Mouse (Mus musculus) MEL (cell line): ENCODE results near the gene Procr.

Experiments used
- CTCF ChIP-seq, 3 experiments: IDR thresholded peaks in 2 of 3; conservative IDR thresholded peaks in 1 of 3; 2 replicates each; pipeline ENCODE4 v1.5.1; 2011 to 2012; ENCODE audit warnings: low read length in 3 of 3, low read depth in 2 of 3, mild to moderate bottlenecking in 2 of 3, improper control_type of control experiment in 1 of 3, inconsistent platforms in 1 of 3, mixed read lengths in 1 of 3, moderate library complexity in 1 of 3; ENCODE audit not compliant: control insufficient read depth in 1 of 3, insufficient read depth in 1 of 3, poor library complexity in 1 of 3, severe bottlenecking in 1 of 3
- E2F4 ChIP-seq: IDR thresholded peaks from 2 replicates; pipeline ENCODE4 v1.6.1; 2011; ENCODE audit warnings: low read depth, low read length, improper control_type of control experiment, borderline replicate concordance
- ELF1 ChIP-seq: IDR thresholded peaks from 2 replicates; pipeline ENCODE4 v1.6.1; 2014; ENCODE audit warnings: low read depth, mild to moderate bottlenecking, inconsistent platforms, low read length, improper control_type of control experiment, moderate library complexity
- GABPA ChIP-seq: IDR thresholded peaks from 2 replicates; pipeline ENCODE4 v1.6.1; 2012; ENCODE audit warnings: low read depth, mild to moderate bottlenecking, inconsistent platforms, low read length, improper control_type of control experiment, moderate library complexity
- POLR2A ChIP-seq, 2 experiments: IDR thresholded peaks; 2 replicates each; pipeline ENCODE4 v1.6.1; 2011 to 2012; ENCODE audit warnings: low read length in 2 of 2, mild to moderate bottlenecking in 2 of 2, control low read depth in 1 of 2, improper control_type of control experiment in 1 of 2, low read depth in 1 of 2, moderate library complexity in 1 of 2; ENCODE audit not compliant: control insufficient read depth in 1 of 2, insufficient read depth in 1 of 2, poor library complexity in 1 of 2
- SMC3 ChIP-seq: IDR thresholded peaks from 2 replicates; pipeline ENCODE4 v1.6.1; 2011; ENCODE audit warnings: low read depth, low read length, improper control_type of control experiment
- TCF12 ChIP-seq: IDR thresholded peaks from 2 replicates; pipeline ENCODE4 v1.6.1; 2014; ENCODE audit warnings: low read depth, mild to moderate bottlenecking, inconsistent platforms, low read length, improper control_type of control experiment, moderate library complexity
- USF2 ChIP-seq, 2 experiments: IDR thresholded peaks; 2 replicates each; pipeline ENCODE4 v1.6.1; 2011 to 2012; ENCODE audit warnings: improper control_type of control experiment in 2 of 2, low read length in 2 of 2, borderline replicate concordance in 1 of 2, inconsistent platforms in 1 of 2, low read depth in 1 of 2, mild to moderate bottlenecking in 1 of 2; ENCODE audit not compliant: insufficient read depth in 1 of 2

DNA sequence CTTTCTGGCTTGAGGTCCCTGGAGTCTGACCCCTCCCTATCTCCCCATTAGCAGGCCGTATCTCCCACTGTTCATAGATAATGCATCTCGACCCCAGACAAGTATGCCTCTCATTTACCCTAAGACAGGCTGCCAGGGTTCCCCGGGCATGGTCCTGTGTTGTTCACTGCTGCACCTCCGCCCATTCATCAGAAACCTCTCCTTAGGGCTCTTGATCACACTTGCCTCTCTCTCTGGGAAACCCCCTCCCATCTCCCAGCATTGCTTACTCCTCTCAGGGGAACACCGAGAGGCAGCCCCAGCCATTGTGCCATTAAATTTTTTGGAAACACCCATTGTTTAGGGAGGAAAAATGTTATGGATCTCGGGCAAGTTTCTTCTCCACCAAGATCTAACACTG, 27.1 kb downstream of the Procr start:
- TF ChIP-seq GABPA (no peak), TCF12 (no peak), POLR2A (IDR thresholded peaks at IDR 0.05; ENCODE audit: control insufficient read depth in 1 of 2, insufficient read depth in 1 of 2, low read depth in 1 of 2, low read length in 2 of 2, poor library complexity in 1 of 2) (no peak), E2F4 (no peak), USF2 (IDR thresholded peaks at IDR 0.05; ENCODE audit: borderline replicate concordance in 1 of 2, insufficient read depth in 1 of 2, low read depth in 1 of 2, low read length in 2 of 2) (no peak), ELF1 (no peak), CTCF (IDR thresholded peaks at IDR 0.05 in 2 of 3, conservative IDR thresholded peaks at IDR 0.05 in 1 of 3; ENCODE audit: control insufficient read depth in 1 of 3, insufficient read depth in 1 of 3, low read depth in 2 of 3, low read length in 3 of 3, poor library complexity in 1 of 3, severe bottlenecking in 1 of 3) (no peak), SMC3 (no peak)
